Mouse (Mus musculus): ENCODE data around the gene Snapc3.

DNA sequence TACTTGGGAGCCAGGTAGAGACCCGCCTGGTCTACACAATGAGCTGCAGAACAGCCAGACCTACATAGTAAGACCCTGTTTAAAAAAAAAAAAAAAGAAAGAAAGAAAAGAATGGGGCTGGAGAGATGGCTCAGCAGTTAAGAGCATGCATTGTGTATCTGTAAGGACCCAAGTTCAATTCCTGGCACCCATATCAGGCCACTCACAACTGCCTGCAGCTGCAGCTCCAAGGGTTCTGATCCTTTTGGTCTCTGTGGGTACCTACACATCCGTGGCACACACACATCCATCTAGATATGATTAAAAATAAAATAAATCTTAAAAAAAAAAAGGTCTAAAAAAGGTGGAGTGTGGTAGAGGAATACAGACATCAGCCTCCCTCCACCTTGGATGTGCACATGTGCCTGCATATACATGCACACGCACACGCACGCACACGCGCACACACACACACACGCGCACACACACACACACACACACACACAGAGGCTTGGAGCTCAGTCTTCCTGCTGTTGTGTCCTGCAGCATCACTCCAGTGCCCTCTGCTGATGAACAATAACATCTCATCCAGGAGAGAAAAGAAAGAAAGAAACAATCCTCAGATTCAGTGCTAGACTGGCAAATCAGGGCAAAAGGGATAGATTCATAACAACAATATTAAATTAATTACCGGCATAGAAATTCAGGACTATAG, 97.6 kb downstream of the Snapc3 start:
- TF ChIP-seq CTCF (IDR thresholded peaks at IDR 0.05; ENCODE audit: borderline replicate concordance, extremely low read depth, insufficient read depth, insufficient read length) (peak; percentile 51; the same call in 1 of the 2 replicates), POLR2A (IDR thresholded peaks at IDR 0.05; ENCODE audit: borderline replicate concordance, extremely low read depth, insufficient read depth, insufficient read length, poor library complexity, severe bottlenecking) (no peak)
